Mouse (Mus musculus): Measurements from ENCODE around the gene Zcchc4. TPM values are rescaled to one million over a fixed set of nuclear protein-coding genes. Genes with fewer than 3 reads are reported as not detected.

The Zcchc4 gene
- total and polyA plus RNA-seq, 3 experiments, result 14.8 to 18.9 (median 17.2) TPM

DNA sequence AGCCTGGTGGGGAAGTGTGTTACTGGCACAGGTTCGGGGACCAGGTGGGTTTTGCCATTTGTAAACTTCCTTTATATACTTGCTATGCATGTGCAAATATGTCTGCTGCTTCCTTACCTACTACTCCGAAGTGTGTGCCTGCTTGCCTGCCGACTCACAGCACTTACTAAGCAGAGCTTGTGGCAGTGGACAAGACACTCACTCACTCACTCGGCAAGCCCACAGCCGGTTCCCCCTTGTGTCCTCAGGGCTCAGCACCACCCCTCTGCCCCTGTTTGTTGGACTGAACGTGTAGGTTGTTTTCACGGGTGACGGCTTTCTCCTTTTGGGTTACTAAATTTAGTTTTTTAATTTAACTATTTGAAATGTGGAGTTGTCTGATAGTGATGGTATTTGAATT lies 31.1 kb downstream of the Zcchc4 start:
- in situ Hi-C loops (cut with MboI; ENCODE audit: low pct_ligation_motif_present, low pct_unique_long_range_greater_than_20kb, low sequenced_read_pairs) (loop anchor here (25.0 kb wide), 1 partner anchor 294 kb away; no protein-coding TSS in a partner anchor), dilution Hi-C loops (cut with MboI; ENCODE audit: extremely low pct_ligation_motif_present, extremely low pct_unique_long_range_greater_than_20kb, low sequenced_read_pairs) (no loop called here)
- no peaks in the 10 kb centered on the region for H3K27me3 ChIP-seq (replicated peaks)
- no peak for DNase-seq (ENCODE audit: extremely low read depth)
- no peaks in the 10 kb centered on the region for H3K9me3 ChIP-seq (replicated peaks; ENCODE audit: low read length)
- H3K27ac ChIP-seq (ENCODE audit: insufficient read depth, low read depth), result no peak overlapping the region
- H3K36me3 ChIP-seq (replicated peaks in 1 of 2; ENCODE audit: control insufficient read depth in 1 of 2, insufficient read depth in 1 of 2, low read length in 1 of 2), result peaks cover 50 to 84% of the 10 kb centered on the region in 2 experiments
- no peaks in the 10 kb centered on the region for H3K79me2 ChIP-seq (replicated peaks; ENCODE audit: control insufficient read depth, extremely low read depth, insufficient read depth, poor library complexity, severe bottlenecking)
- H3K4me2 ChIP-seq (ENCODE audit: insufficient read depth, low read depth, poor library complexity, severe bottlenecking), result no peak overlapping the region
- no peak overlapping the region for H3K9ac ChIP-seq (ENCODE audit: insufficient read depth, low read depth)
- H3K4me1 ChIP-seq (ENCODE audit: control insufficient read depth in 1 of 2, insufficient read depth in 2 of 2), result no peaks in the 10 kb centered on the region
- no peak overlapping the region for H3K4me3 ChIP-seq (replicated peaks in 1 of 3; ENCODE audit: low read depth in 2 of 3, low read length in 2 of 3, poor library complexity in 1 of 3)
- TF ChIP-seq MEF2A (IDR thresholded peaks at IDR 0.05; ENCODE audit: borderline replicate concordance, low read depth, low read length) (no peak), USF2 (conservative IDR thresholded peaks at IDR 0.05; ENCODE audit: low read depth, low read length) (no peak), ZMIZ1 (IDR thresholded peaks at IDR 0.05; ENCODE audit: low read depth, low read length) (no peak), USF1 (IDR thresholded peaks at IDR 0.05; ENCODE audit: low read depth, low read length) (no peak), JUND (conservative IDR thresholded peaks at IDR 0.05; ENCODE audit: low read depth, low read length) (no peak), IRF4 (IDR thresholded peaks at IDR 0.05; ENCODE audit: low read depth, low read length) (no peak), NRF1 (IDR thresholded peaks at IDR 0.05; ENCODE audit: low read depth, low read length) (no peak), SMC3 (IDR thresholded peaks at IDR 0.05; ENCODE audit: low read depth, low read length) (no peak), E2F4 (IDR thresholded peaks at IDR 0.05; ENCODE audit: insufficient replicate concordance, low read depth, low read length) (no peak), RCOR1 (conservative IDR thresholded peaks at IDR 0.05; ENCODE audit: low read depth, low read length) (no peak), CHD2 (IDR thresholded peaks at IDR 0.05; ENCODE audit: low read length) (no peak), RAD21 (IDR thresholded peaks at IDR 0.05; ENCODE audit: low read depth, low read length) (no peak), UBTF (IDR thresholded peaks at IDR 0.05; ENCODE audit: low read depth, low read length) (no peak), ELF1 (IDR thresholded peaks at IDR 0.05; ENCODE audit: low read depth, low read length) (no peak), NELFE (IDR thresholded peaks at IDR 0.05; ENCODE audit: low read depth, low read length) (no peak), KAT2A (IDR thresholded peaks at IDR 0.05; ENCODE audit: insufficient replicate concordance, low read length) (no peak), ZNF384 (IDR thresholded peaks at IDR 0.05; ENCODE audit: low read depth, low read length) (no peak), ZKSCAN1 (IDR thresholded peaks at IDR 0.05; ENCODE audit: borderline replicate concordance, low read depth, low read length) (no peak), MAX (IDR thresholded peaks at IDR 0.05; ENCODE audit: low read length) (no peak)

DNA sequence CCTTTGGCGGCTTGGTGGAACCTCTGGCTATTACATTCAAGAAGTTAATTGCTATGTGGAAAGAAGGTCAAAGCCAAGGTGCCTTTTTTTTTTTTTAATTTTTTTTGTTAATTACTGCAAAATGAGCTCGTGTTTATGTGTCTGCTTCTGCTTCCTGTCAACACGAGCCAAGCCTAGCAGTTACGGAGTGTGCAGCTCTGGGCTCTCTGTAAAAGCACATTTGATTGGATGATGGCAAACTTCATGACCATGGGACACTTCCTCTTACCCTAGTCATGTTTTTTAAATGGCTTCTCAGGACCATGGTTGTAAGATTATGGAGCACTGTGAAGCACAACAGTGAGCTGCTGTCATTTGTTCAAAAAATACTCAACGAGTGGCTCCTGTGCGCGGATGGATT lies 31.8 kb downstream of the Zcchc4 start:
- H3K27me3 ChIP-seq (replicated peaks), result no peaks in the 10 kb centered on the region
- dilution Hi-C loops (cut with MboI; ENCODE audit: extremely low pct_ligation_motif_present, extremely low pct_unique_long_range_greater_than_20kb, low sequenced_read_pairs), result no loop called here
- no peak overlapping the region for H3K4me3 ChIP-seq (replicated peaks in 1 of 3; ENCODE audit: low read depth in 2 of 3, low read length in 2 of 3, poor library complexity in 1 of 3)
- H3K4me2 ChIP-seq (ENCODE audit: insufficient read depth, low read depth, poor library complexity, severe bottlenecking), result no peak overlapping the region
- no peak overlapping the region for H3K9ac ChIP-seq (ENCODE audit: insufficient read depth, low read depth)
- H3K36me3 ChIP-seq (replicated peaks in 1 of 2; ENCODE audit: control insufficient read depth in 1 of 2, insufficient read depth in 1 of 2, low read length in 1 of 2), result peaks cover 50 to 82% of the 10 kb centered on the region in 2 experiments
- no peaks in the 10 kb centered on the region for H3K79me2 ChIP-seq (replicated peaks; ENCODE audit: control insufficient read depth, extremely low read depth, insufficient read depth, poor library complexity, severe bottlenecking)
- DNase-seq (ENCODE audit: extremely low read depth), result no peak
- H3K4me1 ChIP-seq (ENCODE audit: control insufficient read depth in 1 of 2, insufficient read depth in 2 of 2), result no peaks in the 10 kb centered on the region
- no peaks in the 10 kb centered on the region for H3K9me3 ChIP-seq (replicated peaks; ENCODE audit: low read length)
- no peak overlapping the region for H3K27ac ChIP-seq (ENCODE audit: insufficient read depth, low read depth)
- in situ Hi-C loops (cut with MboI; ENCODE audit: low pct_ligation_motif_present, low pct_unique_long_range_greater_than_20kb, low sequenced_read_pairs), result loop anchor here (25.0 kb wide), 1 partner anchor 295 kb away; no protein-coding TSS in a partner anchor
- no peak for TF ChIP-seq E2F4 (IDR thresholded peaks at IDR 0.05; ENCODE audit: insufficient replicate concordance, low read depth, low read length)
- TF ChIP-seq RCOR1 (conservative IDR thresholded peaks at IDR 0.05; ENCODE audit: low read depth, low read length), result no peak
- TF ChIP-seq EP300 (IDR thresholded peaks at IDR 0.05; ENCODE audit: low read length), result no peak
